ENCODE assay signal across 15 mouse cellular contexts in the genomic region with DNA sequence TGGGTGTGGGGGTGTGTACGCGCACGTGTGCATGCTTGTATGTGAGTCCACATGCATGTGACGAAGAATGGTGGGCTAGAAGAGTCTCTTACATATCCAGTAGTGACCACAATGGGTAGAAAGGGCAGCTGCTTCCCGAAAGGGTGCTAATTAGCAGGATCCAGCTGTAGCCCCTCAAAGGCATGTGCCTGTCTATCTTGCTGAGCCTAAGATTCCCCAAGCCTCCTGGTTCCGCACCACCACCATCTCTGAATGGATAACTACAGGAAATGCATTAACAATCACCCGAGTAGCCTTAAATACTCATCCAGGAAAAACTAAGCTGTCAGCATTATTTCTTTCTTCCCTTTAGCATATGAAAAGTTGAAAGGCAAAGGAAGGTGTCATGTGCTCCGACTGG. TPM values are rescaled to one million over a fixed set of nuclear protein-coding genes. Genes with fewer than 3 reads are reported as not detected.
DNase-seq lines count a peak whose midpoint lies in the region; ATAC-seq and TF ChIP-seq lines count a peak whose summit lies in the region.
"Had no signal": no experiment of that assay in that cellular context is flagged by ENCODE, and none has a peak within 500 bp of the region (broad histone marks: within the 10 kb centered on the region; RNA-seq: fewer than 3 reads in every experiment).

No protein-coding gene starts in this region.

- CTCF ChIA-PET in Patski (lab: Charles Lee) = interaction anchor here (1.0 kb wide), 2 partner anchors 14 to 19 kb away, joined by 3 read pairs; no protein-coding TSS in a partner anchor

- no peak overlapping the region for H3K27ac ChIP-seq in forebrain, embryonic 12.5 days
- no peak overlapping the region for H3K27ac ChIP-seq in forebrain, embryonic 15.5 days (replicated peaks)
- H3K27ac ChIP-seq in midbrain, embryonic 16.5 days (ENCODE audit: low read length) = no peak overlapping the region

- WGBS in forebrain, embryonic 12.5 days = 43% methylated on average over 8 of the region's 8 CpGs
- 40% methylated on average over 8 of the region's 8 CpGs for WGBS in forebrain, embryonic 15.5 days
- WGBS in midbrain, embryonic 16.5 days = 51% methylated on average over 8 of the region's 8 CpGs

- POLR2A ChIA-PET in Patski (lab: Charles Lee) = interaction anchor here (0.7 to 1.4 kb wide), 2 partner anchors 11 to 215 kb away, joined by 3 read pairs; no protein-coding TSS in a partner anchor

- H3K4me3 ChIP-seq in forebrain, embryonic 12.5 days (replicated peaks) = no peak overlapping the region
- H3K4me3 ChIP-seq in forebrain, embryonic 15.5 days = no peak overlapping the region
- peak overlapping the region; percentile 81 for H3K4me3 ChIP-seq in megakaryocyte, embryonic 14.5 days (replicated peaks)
- H3K4me3 ChIP-seq in midbrain, embryonic 16.5 days (ENCODE audit: low read depth, low read length) = no peak overlapping the region

- peaks cover 18% of the 10 kb centered on the region for H3K4me1 ChIP-seq in forebrain, embryonic 12.5 days
- H3K4me1 ChIP-seq in forebrain, embryonic 15.5 days = peaks cover 29% of the 10 kb centered on the region
- H3K4me1 ChIP-seq in megakaryocyte, embryonic 14.5 days = peaks cover 70% of the 10 kb centered on the region
- H3K4me1 ChIP-seq in midbrain, embryonic 16.5 days (ENCODE audit: control insufficient read depth, insufficient read depth, low read length) = peaks cover 11% of the 10 kb centered on the region

- ATAC-seq in forebrain, embryonic 12.5 days (ENCODE audit: low FRiP score) = 0 out of 2 replicates have a peak, but pooled peaks have one; percentile 39
- ATAC-seq in forebrain, embryonic 15.5 days (replicated peaks) = no peak; the same call in 1 of the 2 replicates
- no peak for ATAC-seq in megakaryocyte, adult 5-6 weeks (ENCODE audit: poor library complexity, severe bottlenecking)
- ATAC-seq in Patski = peak; percentile 41
- ATAC-seq in midbrain, embryonic 16.5 days = peak; percentile 36; the same call in 1 of the 2 replicates
- ATAC-seq: intestine, postnatal 0 days had no signal

- H3K9ac ChIP-seq in forebrain, embryonic 12.5 days = no peak overlapping the region
- no peak overlapping the region for H3K9ac ChIP-seq in forebrain, embryonic 15.5 days (replicated peaks)
- no peak overlapping the region for H3K9ac ChIP-seq in midbrain, embryonic 16.5 days (ENCODE audit: low read depth, low read length)

- no peak for TF ChIP-seq CTCF in Patski (IDR thresholded peaks at IDR 0.05)

- in situ Hi-C loops in Patski (cut with MboI; ENCODE audit: low pct_unique_long_range_greater_than_20kb) = no loop called here

- H3K9me3 ChIP-seq in forebrain, embryonic 12.5 days = no peaks in the 10 kb centered on the region
- no peaks in the 10 kb centered on the region for H3K9me3 ChIP-seq in forebrain, embryonic 15.5 days
- H3K9me3 ChIP-seq in megakaryocyte, embryonic 14.5 days = no peaks in the 10 kb centered on the region
- no peaks in the 10 kb centered on the region for H3K9me3 ChIP-seq in midbrain, embryonic 16.5 days (replicated peaks; ENCODE audit: control insufficient read depth, low read length, poor library complexity, severe bottlenecking)

- no peak overlapping the region for H3K4me2 ChIP-seq in forebrain, embryonic 12.5 days
- no peak overlapping the region for H3K4me2 ChIP-seq in forebrain, embryonic 15.5 days (replicated peaks)
- H3K4me2 ChIP-seq in midbrain, embryonic 16.5 days (ENCODE audit: low read length) = peak overlapping the region; percentile 32

- DNase-seq in Patski (ENCODE audit: low read depth, low spot score) (no peak), liver (no peak)
- DNase-seq in kidney, postnatal 14 days = no peak
- DNase-seq: adrenal gland, adult 8-10 months; cerebellum, adult 8-10 months; heart, adult 11 months; layer of hippocampus, postnatal 36 days; left cerebral cortex, postnatal 4 days; right cerebral cortex, postnatal 14 days had no signal

- no peaks in the 10 kb centered on the region for H3K36me3 ChIP-seq in forebrain, embryonic 12.5 days (replicated peaks)
- no peaks in the 10 kb centered on the region for H3K36me3 ChIP-seq in forebrain, embryonic 15.5 days
- H3K36me3 ChIP-seq in megakaryocyte, embryonic 14.5 days (replicated peaks; ENCODE audit: low read length) = peaks cover 14% of the 10 kb centered on the region
- H3K36me3 ChIP-seq in midbrain, embryonic 16.5 days (ENCODE audit: control insufficient read depth, insufficient read depth, low read length) = no peaks in the 10 kb centered on the region

- no peaks in the 10 kb centered on the region for H3K27me3 ChIP-seq in forebrain, embryonic 12.5 days
- H3K27me3 ChIP-seq in forebrain, embryonic 15.5 days = no peaks in the 10 kb centered on the region
- H3K27me3 ChIP-seq in megakaryocyte, embryonic 14.5 days (replicated peaks) = no peaks in the 10 kb centered on the region
- H3K27me3 ChIP-seq in Patski = no peaks in the 10 kb centered on the region
- H3K27me3 ChIP-seq in midbrain, embryonic 16.5 days (ENCODE audit: control insufficient read depth, insufficient read depth, low read depth, low read length) = no peaks in the 10 kb centered on the region

RNA-seq across cellular contexts. Expression of gene Zfp704, which starts 41.9 kb away (rescaled TPM):
- 9.2 and 10.0 TPM in 2 replicates for polyA plus RNA-seq in forebrain, embryonic 12.5 days (2016; fragmentation: Nextera tagmentation; extraction: Ambion mirVana)
- polyA plus RNA-seq in forebrain, embryonic 15.5 days (2015; fragmentation: Nextera tagmentation; extraction: Ambion mirVana) = 16.1 and 17.9 TPM in 2 replicates
- polyA plus RNA-seq in megakaryocyte, embryonic 14.5 days (2012; ENCODE audit: insufficient read depth, low replicate concordance) = 5.9 and 21.5 TPM in 2 replicates
- total RNA-seq in megakaryocyte, adult 5-6 weeks (2015) = 5.4 and 6.6 TPM in 2 replicates
- 5.1 and 7.4 TPM in 2 replicates for total RNA-seq in megakaryocyte, adult 5-6 weeks (2017)
- 24.8 TPM for polyA plus RNA-seq in Patski (2021)
- polyA plus RNA-seq in midbrain, embryonic 16.5 days (2015; fragmentation: Nextera tagmentation; extraction: Ambion mirVana) = 14.6 and 14.8 TPM in 2 replicates

Comparison
In these comparisons a context has a peak if more than half of its experiments do, and no peak if none do; other contexts are left out.
1. ATAC-seq: peak in forebrain, embryonic 12.5 days (single experiment), Patski (single experiment) and midbrain, embryonic 16.5 days (single experiment); none in forebrain, embryonic 15.5 days (single experiment) and megakaryocyte, adult 5-6 weeks (single experiment).